Mouse (Mus musculus) ES-E14 (cell line): ENCODE measurements around the gene Yipf2. TPM values are rescaled to one million over a fixed set of nuclear protein-coding genes. Genes with fewer than 3 reads are reported as not detected.

Experiments
- DNase-seq: peaks from one replicate; pipeline ENCODE4 v3.0.0-alpha.2; 2013; ENCODE audit warnings: low read depth, low spot score
- H3K27ac ChIP-seq: 2 replicates; pipeline ENCODE4 v1.5.1; 2012; ENCODE audit warnings: low read depth, mild to moderate bottlenecking, low read length, moderate library complexity, mixed read lengths; ENCODE audit not compliant: poor library complexity, insufficient read depth, severe bottlenecking
- H3K36me3 ChIP-seq: 2 replicates; pipeline ENCODE4 v1.6.1; 2012; ENCODE audit warnings: mild to moderate bottlenecking, low read length, moderate library complexity, mixed read lengths; ENCODE audit not compliant: control insufficient read depth, poor library complexity, insufficient read depth, severe bottlenecking
- H3K4me1 ChIP-seq, 2 experiments: fragments of 150-350 bp in 1 of 2; sonication (generic) in 1 of 2; 2 replicates each; pipeline ENCODE4 v1.6.1; 2012; ENCODE audit warnings: low read length in 2 of 2, mild to moderate bottlenecking in 1 of 2, mixed read lengths in 1 of 2; ENCODE audit not compliant: control insufficient read depth in 2 of 2, insufficient read depth in 2 of 2, poor library complexity in 1 of 2
- H3K4me3 ChIP-seq, 2 experiments: fragments of 150-350 bp in 1 of 2; sonication (generic) in 1 of 2; 2 replicates each; pipeline ENCODE4 v1.5.1; 2012; ENCODE audit warnings: low read length in 2 of 2, low read depth in 1 of 2, mild to moderate bottlenecking in 1 of 2, mixed read lengths in 1 of 2; ENCODE audit not compliant: insufficient read depth in 1 of 2, poor library complexity in 1 of 2, severe bottlenecking in 1 of 2
- H3K9ac ChIP-seq: 2 replicates; pipeline ENCODE4 v1.6.1; 2012; ENCODE audit warnings: low read depth, mild to moderate bottlenecking, low read length, mixed read lengths; ENCODE audit not compliant: poor library complexity, insufficient read depth, severe bottlenecking
- H3K9me3 ChIP-seq: fragments of 150-350 bp; sonication (generic); 2 replicates; pipeline ENCODE4 v1.6.1; 2012; ENCODE audit warnings: low read depth, mild to moderate bottlenecking, low read length; ENCODE audit not compliant: control insufficient read depth, insufficient read depth
- CHD2 ChIP-seq: IDR thresholded peaks from 2 replicates; pipeline ENCODE4 v1.6.1; 2014; ENCODE audit warnings: mild to moderate bottlenecking, low read depth, low read length, inconsistent platforms
- HCFC1 ChIP-seq: IDR thresholded peaks from 2 replicates; pipeline ENCODE4 v1.6.1; 2012; ENCODE audit warnings: low read length, inconsistent platforms, borderline replicate concordance; ENCODE audit not compliant: insufficient read depth
- MAFK ChIP-seq: IDR thresholded peaks from 2 replicates; pipeline ENCODE4 v1.6.1; 2014; ENCODE audit warnings: mild to moderate bottlenecking, low read depth, low read length, inconsistent platforms; ENCODE audit not compliant: insufficient read depth
- ZC3H11A ChIP-seq: IDR thresholded peaks from 2 replicates; pipeline ENCODE4 v1.6.1; 2012; ENCODE audit warnings: low read depth, mild to moderate bottlenecking, inconsistent platforms, low read length, borderline replicate concordance
- ZNF384 ChIP-seq: IDR thresholded peaks from 2 replicates; pipeline ENCODE4 v1.6.1; 2012; ENCODE audit warnings: low read depth, low read length, inconsistent platforms
- in situ Hi-C, 2 experiments: fragments of 600-800 bp; cut with MboI; formaldehyde crosslinking; loops; one replicate each; pipeline ENCODE4 v1.15.1; 2025; ENCODE audit warnings: low sequenced_read_pairs in 2 of 2, inconsistent platforms in 1 of 2; ENCODE audit not compliant: unreplicated experiment in 2 of 2
- total RNA-seq: library from RNA; depleted of rRNA; stranded (reverse); fragments of 300-350 nt; gene quantifications from 2 replicates; pipeline ENCODE4 v1.2.3, GENCODE M21; 2012

The Yipf2 gene
- total RNA-seq, 1 experiment = 22.8 TPM

GRCm38 (mm10) chr9:21620229-21620628 is 27.6 kb upstream of the Yipf2 start:
- Histone ChIP-seq H3K9me3 (no peaks in the 10 kb centered on the region), H3K4me3 (no peak overlapping the region), H3K9ac (no peak overlapping the region), H3K27ac (no peak overlapping the region), H3K4me1 (no peaks in the 10 kb centered on the region), H3K36me3 (no peaks in the 10 kb centered on the region)
- TF ChIP-seq ZNF384 (no peak), HCFC1 (no peak), MAFK (no peak), CHD2 (no peak), ZC3H11A (no peak)
- in situ Hi-C loops = no loop called here
- no peak for DNase-seq

- no peaks in the 10 kb centered on the region for H3K36me3 ChIP-seq
- H3K9me3 ChIP-seq = no peaks in the 10 kb centered on the region
- in situ Hi-C loops = no loop called here
- H3K4me1 ChIP-seq = peaks cover 2 to 4% of the 10 kb centered on the region in 2 experiments; a peak in 2 of 4 replicates
- peak overlapping the region; percentile 56; the same call in 1 of the 2 replicates for H3K9ac ChIP-seq
- TF ChIP-seq CHD2 (no peak), HCFC1 (no peak), ZNF384 (no peak), MAFK (no peak), ZC3H11A (no peak)
- peak overlapping the region; percentile 92 to 95 for H3K4me3 ChIP-seq
- no peak for DNase-seq
- H3K27ac ChIP-seq = no peak overlapping the region
Measured at GRCm38 (mm10) chr9:21617066-21617465, 24.4 kb upstream of the Yipf2 start.

DNA sequence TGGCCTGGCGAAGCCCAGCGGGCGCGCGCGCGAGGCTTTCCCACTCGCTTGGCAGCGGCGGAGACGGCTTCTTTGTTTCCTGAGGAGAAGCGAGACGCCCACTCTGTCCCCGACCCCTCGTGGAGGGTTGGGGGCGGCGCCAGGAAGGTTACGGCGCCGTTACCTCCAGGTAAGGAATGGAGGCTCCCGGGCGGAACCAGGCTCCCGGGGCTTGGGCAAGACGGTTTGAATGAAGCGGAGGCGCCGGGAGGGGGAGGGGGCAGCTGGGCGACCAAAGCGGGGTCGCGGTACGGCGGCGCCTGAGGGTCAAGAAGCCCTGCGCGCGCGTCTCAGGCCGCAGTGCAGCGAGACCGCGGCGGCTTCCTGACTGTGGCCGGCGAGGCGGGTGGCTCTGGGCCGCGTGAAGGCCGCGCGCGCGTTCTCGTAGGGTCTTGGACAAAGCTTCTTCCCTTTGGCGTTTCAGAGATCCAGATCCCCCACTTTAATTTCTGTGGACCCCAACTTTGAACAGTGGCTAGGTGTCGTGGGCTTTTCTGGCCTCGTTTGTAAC is 23.7 kb upstream of the Yipf2 start:
- in situ Hi-C loops = no loop called here
- peaks cover 2 to 4% of the 10 kb centered on the region in 2 experiments; a peak in 2 of 4 replicates for H3K4me1 ChIP-seq
- H3K27ac ChIP-seq = peak overlapping the region; percentile 98
- peak overlapping the region; percentile 92 to 95 for H3K4me3 ChIP-seq
- peak overlapping the region; percentile 97 for H3K9ac ChIP-seq
- no peak for TF ChIP-seq ZNF384
- TF ChIP-seq HCFC1 = peak; percentile 62; the same call in 1 of the 2 replicates
- no peak for DNase-seq
- no peaks in the 10 kb centered on the region for H3K36me3 ChIP-seq
- no peaks in the 10 kb centered on the region for H3K9me3 ChIP-seq

- H3K4me3 ChIP-seq = peak within 1 kb of the TSS; percentile 92 to 95
- H3K9me3 ChIP-seq = no peaks in the 10 kb centered on the region
- peak within 1 kb of the TSS; percentile 97 for H3K9ac ChIP-seq
- H3K36me3 ChIP-seq = no peaks in the 10 kb centered on the region
- DNase-seq = peak; percentile 99
- in situ Hi-C loops = no loop called here
- H3K27ac ChIP-seq = peak within 1 kb of the TSS; percentile 98
- H3K4me1 ChIP-seq = peaks cover 2 to 4% of the 10 kb centered on the region in 2 experiments; a peak in 2 of 4 replicates
- TF ChIP-seq ZNF384 = no peak
- no peak for TF ChIP-seq ZC3H11A
- TF ChIP-seq CHD2 = no peak
- 0 out of 2 replicates have a peak, but pooled peaks have one; percentile 27 for TF ChIP-seq HCFC1
- TF ChIP-seq MAFK = 0 out of 2 replicates have a peak, but pooled peaks have one; percentile 6
Measured at GRCm38 (mm10) chr9:21615617-21616231, 23.1 kb upstream of the Yipf2 start, which contains the start of gene Smarca4. Gene Smarca4 (plus strand): TSS chr9:21616169.
